Mouse (Mus musculus) hematopoietic stem cell, adult 5-6 weeks (primary cell): Measurements from ENCODE around the gene Retreg2. TPM values are rescaled to one million over a fixed set of nuclear protein-coding genes. Genes with fewer than 3 reads are reported as not detected.
A peak's percentile ranks its signal among the peaks of the same experiment; 100 is the strongest.

ENCODE experiments used
- ATAC-seq, 2 experiments: fragments of 125-278 bp in 1 of 2; replicated peaks in 1 of 2; 2 replicates each; pipeline ENCODE4 v1.8.0; 2016 to 2017; ENCODE audit warnings: inconsistent platforms in 2 of 2, mild to moderate bottlenecking in 2 of 2, moderate number of reproducible peaks in 2 of 2, low read depth in 1 of 2, moderate TSS enrichment in 1 of 2; ENCODE audit not compliant: low FRiP score in 2 of 2, poor library complexity in 2 of 2, severe bottlenecking in 2 of 2, insufficient read depth in 1 of 2, low TSS enrichment in 1 of 2
- total RNA-seq: library from RNA; stranded (forward); fragments of 172-1452, 232-1000 nt; gene quantifications from 2 replicates; pipeline ENCODE4 v1.2.3, GENCODE M21; 2017

Gene Retreg2
- total RNA-seq, 1 experiment from 2014 or later: 60.9 TPM

GRCm38 (mm10) chr1:75192452-75192851 lies 49.9 kb downstream of the Retreg2 start:
- ATAC-seq: peak; percentile 30 to 58; a peak in 3 of 4 replicates

Other genes with a start within 250 kb of the Retreg2 start
- not detected in 2 replicates for gene Cryba2, start 249.6 kb upstream of the Retreg2 start, total RNA-seq
- not detected in 2 replicates for gene Cfap65, start 207.2 kb upstream of the Retreg2 start, total RNA-seq
- gene Ihh, start 191.1 kb upstream of the Retreg2 start, total RNA-seq: not detected in 2 replicates
- gene Nhej1, start 17.6 kb upstream of the Retreg2 start, total RNA-seq: 6.5 and 11.6 TPM in 2 replicates
- gene Slc23a3, start 8.9 kb upstream of the Retreg2 start, total RNA-seq: not detected in 2 replicates
- gene Cnppd1, start 67 bp upstream of the Retreg2 start, total RNA-seq: 37.5 and 44.3 TPM in 2 replicates
- 38.0 and 43.7 TPM in 2 replicates for gene Zfand2b, start 25.9 kb downstream of the Retreg2 start, total RNA-seq
- 3.4 and 6.2 TPM in 2 replicates for gene Abcb6, start 37.6 kb downstream of the Retreg2 start, total RNA-seq
- gene Ankzf1, start 49.4 kb downstream of the Retreg2 start, total RNA-seq: 33.5 and 34.6 TPM in 2 replicates
- gene Atg9a, start 49.4 kb downstream of the Retreg2 start, total RNA-seq: 7.5 and 11.1 TPM in 2 replicates
- gene Glb1l, start 68.0 kb downstream of the Retreg2 start, total RNA-seq: 13.3 and 23.6 TPM in 2 replicates
- 79.1 and 86.0 TPM in 2 replicates for gene Stk16, start 68.1 kb downstream of the Retreg2 start, total RNA-seq
- 133 and 166 TPM in 2 replicates for gene Tuba4a, start 77.1 kb downstream of the Retreg2 start, total RNA-seq
- gene A630095N17Rik, start 89.3 kb downstream of the Retreg2 start, total RNA-seq: 2.6 TPM in 1 of 2 replicates, not detected in the other
- 12.5 and 15.4 TPM in 2 replicates for gene Dnajb2, start 93.6 kb downstream of the Retreg2 start, total RNA-seq
- gene Ptprn, start 121.7 kb downstream of the Retreg2 start, total RNA-seq: not detected in 2 replicates
- not detected in 2 replicates for gene Resp18, start 135.6 kb downstream of the Retreg2 start, total RNA-seq
- 39.8 and 43.1 TPM in 2 replicates for gene Dnpep, start 175.2 kb downstream of the Retreg2 start, total RNA-seq
- not detected in 2 replicates for gene Des, start 217.6 kb downstream of the Retreg2 start, total RNA-seq
- gene Speg, start 232.5 kb downstream of the Retreg2 start, total RNA-seq: 2.4 and 3.9 TPM in 2 replicates